Mouse (Mus musculus) erythroblast, embryonic 14.5 days (primary cell): Measurements from ENCODE around the gene Tmem254a.
"Not testable (repeated sequence)": the region's sequence is repeated elsewhere in the genome, so short reads cannot be mapped to it uniquely, and the experiment has no call there.

Experiments used
- GATA1 ChIP-seq: IDR thresholded peaks from 2 replicates; pipeline ENCODE4 v1.6.1; 2012; ENCODE audit warnings: low read length, inconsistent platforms, mixed read lengths
- TAL1 ChIP-seq: IDR thresholded peaks from 3 replicates; pipeline ENCODE4 v1.6.1; 2012; ENCODE audit warnings: low read length, inconsistent platforms, mixed read lengths

- not testable (repeated sequence) for TF ChIP-seq GATA1, TAL1
These were observed at the start of gene Tmem254a for GRCm38 (mm10) chr14:25927562-25927881.
